Mouse (Mus musculus) CH12.LX (cell line): ENCODE data around the gene Acaca. TPM values are rescaled to one million over a fixed set of nuclear protein-coding genes. Genes with fewer than 3 reads are reported as not detected.

Source experiments
- DNase-seq: peaks from one replicate; pipeline ENCODE4 v3.0.0-alpha.2; 2013; ENCODE audit errors: extremely low read depth
- H3K27ac ChIP-seq: 2 replicates; pipeline ENCODE4 v1.5.1; 2012; ENCODE audit warnings: low read depth, mild to moderate bottlenecking, control low read depth, moderate library complexity; ENCODE audit not compliant: insufficient read depth
- H3K27me3 ChIP-seq: replicated peaks from 2 replicates; pipeline ENCODE3; 2012; ENCODE audit warnings: inconsistent platforms
- H3K36me3 ChIP-seq, 2 experiments: replicated peaks in 1 of 2; 2 replicates each; pipeline versions ENCODE3 to v1.6.1; 2012; ENCODE audit warnings: inconsistent platforms in 1 of 2, low read length in 1 of 2, mild to moderate bottlenecking in 1 of 2, mixed read lengths in 1 of 2, moderate library complexity in 1 of 2; ENCODE audit not compliant: control insufficient read depth in 1 of 2, insufficient read depth in 1 of 2
- H3K4me1 ChIP-seq, 2 experiments: 2 replicates each; pipeline ENCODE4 v1.6.1; 2012; ENCODE audit warnings: inconsistent platforms in 1 of 2, moderate library complexity in 1 of 2; ENCODE audit not compliant: insufficient read depth in 2 of 2, control insufficient read depth in 1 of 2
- H3K4me2 ChIP-seq: 2 replicates; pipeline ENCODE4 v1.6.1; 2012; ENCODE audit warnings: low read depth, mild to moderate bottlenecking, control low read depth; ENCODE audit not compliant: poor library complexity, insufficient read depth, severe bottlenecking
- H3K4me3 ChIP-seq, 3 experiments: fragments of 150-350 bp in 1 of 3; sonication (generic) in 1 of 3; replicated peaks in 1 of 3; 2 replicates each; pipeline versions ENCODE3 to v1.5.1; 2011 to 2012; ENCODE audit warnings: low read depth in 2 of 3, low read length in 2 of 3, mild to moderate bottlenecking in 2 of 3, moderate library complexity in 2 of 3, control low read depth in 1 of 3, improper control_type of control experiment in 1 of 3, inconsistent platforms in 1 of 3, mixed read lengths in 1 of 3; ENCODE audit not compliant: poor library complexity in 1 of 3
- H3K79me2 ChIP-seq: replicated peaks from 2 replicates; pipeline ENCODE4 v1.6.1; 2012; ENCODE audit warnings: mild to moderate bottlenecking, moderate library complexity; ENCODE audit not compliant: control insufficient read depth, poor library complexity, insufficient read depth, severe bottlenecking; ENCODE audit errors: extremely low read depth
- H3K9ac ChIP-seq: 2 replicates; pipeline ENCODE4 v1.6.1; 2012; ENCODE audit warnings: low read depth, mild to moderate bottlenecking, control low read depth, moderate library complexity; ENCODE audit not compliant: insufficient read depth
- H3K9me3 ChIP-seq: replicated peaks from 2 replicates; pipeline ENCODE3; 2012; ENCODE audit warnings: low read length, inconsistent platforms, mixed read lengths
- CHD1 ChIP-seq: IDR thresholded peaks from 2 replicates; pipeline ENCODE4 v1.6.1; 2012; ENCODE audit warnings: low read depth, low read length, improper control_type of control experiment, inconsistent platforms
- CHD2 ChIP-seq: IDR thresholded peaks from 2 replicates; pipeline ENCODE4 v1.6.1; 2011; ENCODE audit warnings: low read length, improper control_type of control experiment
- CTCF ChIP-seq, 2 experiments: IDR thresholded peaks in 1 of 2; conservative IDR thresholded peaks in 1 of 2; 2 replicates each; pipeline ENCODE4 v1.5.1; 2011 to 2012; ENCODE audit warnings: low read depth in 2 of 2, low read length in 2 of 2, improper control_type of control experiment in 1 of 2, inconsistent platforms in 1 of 2, mild to moderate bottlenecking in 1 of 2, moderate library complexity in 1 of 2
- ELF1 ChIP-seq: IDR thresholded peaks from 2 replicates; pipeline ENCODE4 v1.6.1; 2014; ENCODE audit warnings: low read depth, mild to moderate bottlenecking, inconsistent platforms, low read length, improper control_type of control experiment
- EP300 ChIP-seq: IDR thresholded peaks from 2 replicates; pipeline ENCODE4 v1.6.1; 2011; ENCODE audit warnings: low read length, improper control_type of control experiment
- HCFC1 ChIP-seq: IDR thresholded peaks from 2 replicates; pipeline ENCODE4 v1.6.1; 2012; ENCODE audit warnings: low read depth, mild to moderate bottlenecking, inconsistent platforms, low read length, improper control_type of control experiment
- IRF4 ChIP-seq: IDR thresholded peaks from 2 replicates; pipeline ENCODE4 v1.6.1; 2014; ENCODE audit warnings: low read depth, mild to moderate bottlenecking, inconsistent platforms, low read length, improper control_type of control experiment
- MAFK ChIP-seq: IDR thresholded peaks from 2 replicates; pipeline ENCODE4 v1.6.1; 2011; ENCODE audit warnings: low read length, improper control_type of control experiment; ENCODE audit not compliant: insufficient replicate concordance
- MAZ ChIP-seq: IDR thresholded peaks from 2 replicates; pipeline ENCODE4 v1.6.1; 2012; ENCODE audit warnings: low read depth, mild to moderate bottlenecking, inconsistent platforms, low read length, improper control_type of control experiment, moderate library complexity
- NELFE ChIP-seq: IDR thresholded peaks from 2 replicates; pipeline ENCODE4 v1.6.1; 2011; ENCODE audit warnings: low read depth, low read length, improper control_type of control experiment
- NRF1 ChIP-seq: IDR thresholded peaks from 2 replicates; pipeline ENCODE4 v1.6.1; 2014; ENCODE audit warnings: low read depth, mild to moderate bottlenecking, inconsistent platforms, low read length, improper control_type of control experiment, moderate library complexity
- POLR2A ChIP-seq: IDR thresholded peaks from 2 replicates; pipeline ENCODE4 v1.6.1; 2011; ENCODE audit warnings: low read depth, mild to moderate bottlenecking, improper control_type of control experiment, low read length
- RAD21 ChIP-seq: IDR thresholded peaks from 2 replicates; pipeline ENCODE4 v1.6.1; 2011; ENCODE audit warnings: low read depth, mild to moderate bottlenecking, low read length, improper control_type of control experiment, moderate library complexity
- TCF12 ChIP-seq: IDR thresholded peaks from 2 replicates; pipeline ENCODE4 v1.6.1; 2014; ENCODE audit warnings: low read depth, mild to moderate bottlenecking, inconsistent platforms, low read length, improper control_type of control experiment
- UBTF ChIP-seq: IDR thresholded peaks from 2 replicates; pipeline ENCODE4 v1.6.1; 2012; ENCODE audit warnings: low read depth, mild to moderate bottlenecking, inconsistent platforms, low read length, improper control_type of control experiment, moderate library complexity
- USF1 ChIP-seq: IDR thresholded peaks from 2 replicates; pipeline ENCODE4 v1.6.1; 2014; ENCODE audit warnings: low read depth, mild to moderate bottlenecking, inconsistent platforms, low read length, improper control_type of control experiment
- USF2 ChIP-seq: conservative IDR thresholded peaks from 2 replicates; pipeline ENCODE4 v1.6.1; 2011; ENCODE audit warnings: low read depth, low read length, improper control_type of control experiment
- ZC3H11A ChIP-seq: IDR thresholded peaks from 2 replicates; pipeline ENCODE4 v1.6.1; 2012; ENCODE audit warnings: low read depth, mild to moderate bottlenecking, inconsistent platforms, low read length, improper control_type of control experiment
- ZMIZ1 ChIP-seq: IDR thresholded peaks from 2 replicates; pipeline ENCODE4 v1.6.1; 2012; ENCODE audit warnings: low read depth, mild to moderate bottlenecking, inconsistent platforms, low read length, improper control_type of control experiment
- dilution Hi-C: fragments of 300-500 bp; cut with MboI; formaldehyde crosslinking; loops from 2 replicates; pipeline ENCODE4 v1.14.3; 2020; ENCODE audit warnings: low sequenced_read_pairs; ENCODE audit not compliant: extremely low pct_unique_long_range_greater_than_20kb, extremely low pct_ligation_motif_present
- in situ Hi-C: fragments of 300-500 bp; cut with MboI; formaldehyde crosslinking; loops from 3 replicates; pipeline ENCODE4 v1.14.3; 2019; ENCODE audit warnings: low sequenced_read_pairs, low pct_ligation_motif_present, low pct_unique_long_range_greater_than_20kb, mixed read lengths
- polyA plus RNA-seq: library from polyadenylated mRNA; unstranded; fragments of >175 nt; gene quantifications from 2 replicates; pipeline ENCODE4 v1.2.1, GENCODE M21; 2012; ENCODE audit warnings: low read depth; ENCODE audit not compliant: insufficient read length
- total RNA-seq, 2 experiments: library from RNA; depleted of rRNA; stranded (reverse); fragments of 300-350 nt in 1 of 2; fragments of >200 nt in 1 of 2; gene quantifications; 2 replicates each; pipeline ENCODE4 v1.2.3; 2012 to 2014

Acaca gene
- total and polyA plus RNA-seq, 3 experiments = 36.9 to 62.6 (median 61.7) TPM

DNA sequence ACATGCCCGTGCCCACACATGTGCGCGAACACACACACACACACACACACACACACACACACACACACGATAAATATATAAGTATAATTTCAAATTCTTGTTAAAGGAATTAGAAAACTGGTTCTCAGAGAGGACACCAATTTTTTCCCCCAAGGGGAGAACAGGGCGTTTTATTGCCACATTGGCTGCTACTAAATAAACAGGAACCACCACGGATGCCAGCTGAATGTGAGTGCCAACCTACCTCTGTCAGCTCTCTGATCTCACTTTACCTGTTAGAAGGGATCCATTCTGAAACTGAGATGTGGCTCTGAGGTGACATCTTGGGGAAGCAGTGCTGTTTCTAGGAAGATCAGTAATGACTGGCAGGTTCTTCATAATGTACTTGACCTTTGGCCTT lies 34.7 kb downstream of the Acaca start:
- TF ChIP-seq NELFE (no peak), NRF1 (no peak), USF2 (no peak), CTCF (conservative IDR thresholded peaks at IDR 0.05 in 1 of 2, IDR thresholded peaks at IDR 0.05 in 1 of 2; ENCODE audit: low read depth in 2 of 2, low read length in 2 of 2) (no peak), ZC3H11A (no peak), IRF4 (no peak), CHD1 (no peak)
- no peak overlapping the region for H3K4me2 ChIP-seq
- H3K4me1 ChIP-seq = peaks cover 3 to 8% of the 10 kb centered on the region in 2 experiments; a peak in 2 of 4 replicates
- H3K79me2 ChIP-seq = no peaks in the 10 kb centered on the region
- H3K27me3 ChIP-seq = peaks cover 9% of the 10 kb centered on the region
- no peaks in the 10 kb centered on the region for H3K9me3 ChIP-seq
- dilution Hi-C loops = no loop called here
- no peak overlapping the region for H3K27ac ChIP-seq
- no peak overlapping the region for H3K9ac ChIP-seq
- in situ Hi-C loops = loop anchor here (25.0 kb wide), 1 partner anchor 648 kb away; the partner anchor contains the start of gene Mrm1
- DNase-seq = no peak
- no peaks in the 10 kb centered on the region for H3K36me3 ChIP-seq
- no peak overlapping the region for H3K4me3 ChIP-seq

- dilution Hi-C loops (no loop called here), in situ Hi-C loops (loop anchor here (25.0 kb wide), 1 partner anchor 648 kb away; the partner anchor contains the start of gene Mrm1)
- Histone ChIP-seq H3K27me3 (peaks cover 9% of the 10 kb centered on the region), H3K9me3 (no peaks in the 10 kb centered on the region), H3K79me2 (no peaks in the 10 kb centered on the region), H3K36me3 (no peaks in the 10 kb centered on the region), H3K9ac (no peak overlapping the region), H3K4me1 (peaks cover 3 to 9% of the 10 kb centered on the region in 2 experiments; a peak in 2 of 4 replicates), H3K4me3 (no peak overlapping the region), H3K4me2 (no peak overlapping the region), H3K27ac (no peak overlapping the region)
- TF ChIP-seq HCFC1 (no peak), ELF1 (no peak), USF1 (no peak), RAD21 (no peak), MAFK (no peak), EP300 (no peak), NELFE (no peak), ZC3H11A (no peak), ZMIZ1 (no peak), POLR2A (no peak), UBTF (no peak), CHD2 (no peak), TCF12 (no peak), MAZ (no peak)
- DNase-seq = no peak
These were observed 35.1 kb downstream of the Acaca start for GRCm38 (mm10) chr11:84164561-84164960.
